Mouse (Mus musculus) thymus, postnatal 0 days (tissue): ENCODE results near the gene Lrrc45. TPM values are rescaled to one million over a fixed set of nuclear protein-coding genes. Genes with fewer than 3 reads are reported as not detected.

Experiments
- DNase-seq: peaks from one replicate; pipeline ENCODE4 v3.0.0-alpha.2; 2015; ENCODE audit warnings: low spot score
- polyA plus RNA-seq: library from polyadenylated mRNA; unstranded; fragments of >200 nt; fragmentation: Nextera tagmentation; extraction: Ambion mirVana; gene quantifications from 2 replicates; pipeline ENCODE4 v1.2.1, GENCODE M21; 2015

Gene Lrrc45
- polyA plus RNA-seq, 1 experiment from 2014 or later: 32.6 TPM

DNA sequence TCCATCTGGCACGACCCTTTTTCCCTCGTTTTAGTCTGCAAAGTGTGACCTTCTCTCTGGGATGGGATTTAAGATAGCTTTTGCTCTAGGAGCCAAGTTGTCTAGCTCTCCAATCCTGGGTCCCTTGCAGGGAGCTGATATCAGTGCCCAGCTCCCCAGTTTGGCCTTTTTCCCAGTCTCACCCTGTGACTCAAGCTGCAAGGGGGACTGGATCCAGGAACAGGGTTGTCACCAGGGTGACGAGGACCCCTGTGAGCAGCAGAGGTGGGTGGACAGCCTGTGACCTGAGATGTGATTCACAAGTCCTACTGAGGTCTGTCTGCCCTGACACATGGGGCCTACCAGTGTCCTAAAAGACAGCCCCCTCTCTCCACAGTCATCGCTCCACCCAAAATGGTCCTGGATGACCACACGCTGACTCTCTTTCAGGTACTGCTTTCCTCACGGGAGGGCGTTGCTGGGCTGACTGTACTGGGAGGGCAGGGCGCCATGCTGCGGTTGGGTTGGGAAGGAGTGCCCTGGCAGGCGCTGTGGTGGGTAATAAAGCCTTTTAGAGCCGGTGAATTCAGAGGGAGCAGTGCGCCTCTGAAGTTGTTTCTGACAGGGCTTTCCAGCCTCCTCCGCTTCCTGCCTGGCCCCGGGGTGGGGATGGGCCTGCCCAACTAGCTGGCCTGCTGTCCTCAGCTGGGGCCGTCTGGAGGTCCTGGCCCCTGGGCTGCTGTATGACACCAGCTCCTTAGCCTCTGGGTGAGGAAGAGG, 9.8 kb upstream of the Lrrc45 start:
- DNase-seq: no peak

GRCm38 (mm10) chr11:120704486-120705325, 9.0 kb upstream of the Lrrc45 start:
- DNase-seq: no peak

DNA sequence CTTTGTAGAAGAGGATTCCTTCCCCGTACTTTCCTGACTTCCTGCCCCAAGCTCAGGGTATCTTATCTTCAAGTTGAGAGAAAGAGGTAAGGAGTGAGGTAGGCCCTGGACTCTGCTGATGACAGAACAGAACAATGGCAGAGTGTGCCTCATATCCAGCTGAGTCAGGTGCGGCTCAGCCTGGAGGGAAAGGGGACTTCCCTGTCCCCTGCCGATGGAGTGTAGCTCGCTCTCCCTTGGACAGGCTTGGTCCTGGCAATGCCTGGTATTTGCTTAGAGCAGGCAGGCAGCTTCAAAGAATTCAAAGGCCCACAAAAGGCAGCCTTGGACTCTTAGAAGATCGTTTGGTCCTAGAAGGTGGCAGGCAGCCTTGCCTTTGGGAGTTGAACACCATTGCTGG, 7.6 kb upstream of the Lrrc45 start:
- no peak for DNase-seq

GRCm38 (mm10) chr11:120707225-120707624, 6.5 kb upstream of the Lrrc45 start:
- DNase-seq: no peak

- no peak for DNase-seq
These were observed 5.8 kb upstream of the Lrrc45 start for GRCm38 (mm10) chr11:120707969-120708368.

DNA sequence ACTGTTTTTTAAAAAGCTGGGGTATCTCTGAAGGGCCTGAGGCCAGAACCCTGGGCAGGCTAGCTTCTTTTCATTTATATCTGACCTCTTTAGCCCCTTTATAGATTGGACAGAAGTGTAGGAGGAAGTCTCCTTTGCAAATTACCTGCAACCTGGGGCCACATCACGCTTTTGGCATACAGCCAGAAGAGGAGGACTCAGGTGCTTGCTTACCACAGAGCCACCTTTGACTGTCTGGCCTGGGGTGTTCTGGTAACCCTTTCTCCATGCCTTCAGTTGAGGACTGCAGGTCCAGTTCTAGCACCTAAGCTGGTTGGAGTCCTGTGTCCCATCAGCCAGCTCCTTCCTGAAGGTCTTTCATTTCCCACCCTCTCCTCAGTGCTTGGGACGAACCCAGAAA, 4.2 kb upstream of the Lrrc45 start:
- no peak for DNase-seq

- DNase-seq: no peak
These were observed 3.1 kb upstream of the Lrrc45 start for GRCm38 (mm10) chr11:120710672-120711071.

GRCm38 (mm10) chr11:120711980-120712604, 1.6 kb upstream of the Lrrc45 start:
- DNase-seq: no peak

DNA sequence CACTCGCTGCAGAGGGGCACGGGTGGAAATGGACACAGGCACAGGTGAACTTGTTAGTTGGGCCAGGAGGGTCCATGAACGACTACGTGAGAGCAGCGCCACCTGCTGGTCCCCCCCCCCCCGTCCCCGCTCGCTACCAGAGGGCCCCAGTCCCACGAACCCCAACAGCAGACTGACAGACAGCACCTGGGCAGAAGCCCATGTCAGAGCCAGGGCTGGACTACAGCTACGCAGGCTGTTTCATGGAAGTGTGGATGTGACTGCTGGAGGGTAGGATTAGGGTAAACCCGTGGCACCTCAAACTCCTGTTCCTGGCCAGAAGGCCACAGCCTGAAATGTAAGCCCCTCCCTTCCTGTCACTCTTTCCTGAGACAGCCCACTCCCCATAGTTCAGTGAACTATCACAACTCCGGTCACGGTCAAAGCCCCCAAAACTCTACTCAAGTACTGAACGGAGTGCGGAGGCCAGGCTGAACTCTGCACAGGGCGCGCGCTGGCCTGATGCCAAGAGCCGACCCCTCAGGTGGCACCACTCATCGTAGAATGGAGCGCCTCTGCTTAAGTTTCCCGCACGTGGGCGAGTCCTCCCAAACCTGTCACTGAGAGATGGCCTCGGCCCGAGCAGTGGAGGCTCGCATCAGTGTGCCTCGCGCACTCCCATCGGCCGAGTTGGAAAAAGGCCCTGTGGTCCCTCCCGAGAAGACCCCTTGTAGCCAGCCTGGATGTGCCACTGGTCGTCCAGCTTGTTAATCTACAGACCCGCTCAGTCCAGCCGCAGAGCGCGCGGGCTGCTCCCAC, 755 bp upstream of the Lrrc45 start:
- DNase-seq: peak; percentile 81

- DNase-seq: no peak
These were observed 821 bp downstream of the Lrrc45 start for GRCm38 (mm10) chr11:120714546-120714945.

DNA sequence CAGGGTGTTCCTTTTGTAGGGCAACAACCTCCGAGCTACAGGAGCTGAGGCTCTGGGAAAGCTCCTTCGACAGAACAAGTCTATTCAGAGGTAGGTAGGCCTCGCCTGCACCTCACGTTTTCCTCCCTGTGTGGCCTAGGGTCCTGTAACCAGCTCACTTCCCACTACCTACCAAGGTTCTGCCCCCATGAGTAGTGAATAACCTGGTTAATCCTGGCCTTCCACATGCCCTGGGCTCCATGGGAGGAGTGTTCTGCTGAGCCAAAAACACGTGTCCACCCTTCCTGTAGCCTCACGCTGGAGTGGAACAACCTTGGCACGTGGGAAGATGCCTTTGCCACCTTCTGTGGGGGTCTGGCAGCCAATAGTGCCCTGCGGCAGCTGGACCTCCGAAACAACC, 1.4 kb downstream of the Lrrc45 start:
- DNase-seq: no peak

- DNase-seq: no peak
These were observed 5.5 kb downstream of the Lrrc45 start for GRCm38 (mm10) chr11:120719242-120719641.

- DNase-seq: no peak
These were observed 6.2 kb downstream of the Lrrc45 start for GRCm38 (mm10) chr11:120719841-120720376.

DNA sequence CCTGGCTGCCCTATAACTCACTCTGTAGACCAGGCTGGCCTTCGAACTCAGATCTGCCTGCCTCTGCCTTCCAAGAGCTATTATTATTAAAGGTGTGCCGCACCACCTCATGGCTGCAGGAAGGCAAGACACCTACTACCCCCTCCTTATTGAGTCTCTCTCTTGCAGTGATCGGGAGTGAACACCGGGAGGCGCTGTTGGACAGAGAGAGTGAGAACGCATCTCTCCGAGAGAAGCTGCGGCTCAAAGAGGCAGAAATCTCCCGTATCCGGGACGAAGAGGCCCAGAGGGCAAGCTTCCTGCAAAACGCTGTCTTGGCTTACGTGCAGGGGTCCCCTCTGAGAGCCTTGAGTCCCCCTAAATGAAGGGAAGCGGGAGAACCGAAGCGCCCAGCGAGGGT, 6.7 kb downstream of the Lrrc45 start:
- peak; percentile 93 for DNase-seq

DNA sequence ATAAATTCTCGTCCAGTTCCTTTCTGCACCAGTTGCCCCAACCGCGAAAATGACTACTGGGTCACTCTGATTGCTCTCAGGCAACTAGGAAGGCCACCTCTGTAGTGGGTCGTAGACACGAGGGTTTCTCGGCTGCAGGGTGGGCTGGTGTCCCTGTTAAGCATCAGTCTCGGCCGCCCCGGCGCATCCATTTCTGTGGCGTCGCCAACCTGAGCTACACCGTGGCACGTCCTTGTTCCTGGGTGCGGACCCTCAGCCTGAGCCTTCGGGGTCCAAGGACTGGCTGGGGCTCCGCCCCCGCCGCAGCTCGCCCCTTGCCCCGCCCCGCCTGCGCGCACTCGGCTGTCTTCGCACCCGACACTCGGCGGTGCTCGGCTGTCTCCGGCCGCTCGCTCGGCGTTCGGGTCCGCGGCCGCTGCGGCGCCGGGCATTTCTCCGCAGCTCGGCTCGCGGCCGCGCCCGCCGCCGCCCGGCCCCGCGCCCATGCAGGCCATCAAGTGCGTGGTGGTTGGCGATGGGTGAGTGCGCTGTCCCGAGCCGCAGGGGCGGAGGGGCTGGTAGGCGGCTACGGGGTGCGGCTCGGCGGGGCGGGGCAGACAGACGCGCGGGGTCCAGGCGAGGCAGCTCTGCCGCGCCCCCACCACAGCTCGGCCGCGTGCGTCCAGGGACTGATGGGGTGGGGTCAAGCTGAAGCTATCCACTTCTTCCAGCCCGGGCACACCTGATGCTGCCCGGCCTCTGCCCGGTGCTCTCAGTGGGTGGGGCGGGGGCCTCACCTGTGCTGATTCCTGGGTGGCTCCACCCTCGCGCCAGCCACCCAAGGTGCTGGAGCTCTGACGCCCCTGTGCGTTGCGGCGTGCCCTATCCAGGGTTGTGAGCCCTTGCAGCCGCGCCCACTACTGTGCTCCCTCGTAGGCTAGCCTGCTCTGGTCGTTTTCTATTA, 7.7 kb downstream of the Lrrc45 start, which contains the start of gene Rac3:
Gene Rac3, plus strand, starts transcription at position 347 of the 943 bp plus-strand sequence.
- DNase-seq: peak; percentile 41

- DNase-seq: no peak
These were observed 8.4 kb downstream of the Lrrc45 start for GRCm38 (mm10) chr11:120722067-120722630.

GRCm38 (mm10) chr11:120722761-120723382, 9.1 kb downstream of the Lrrc45 start:
- no peak for DNase-seq

DNA sequence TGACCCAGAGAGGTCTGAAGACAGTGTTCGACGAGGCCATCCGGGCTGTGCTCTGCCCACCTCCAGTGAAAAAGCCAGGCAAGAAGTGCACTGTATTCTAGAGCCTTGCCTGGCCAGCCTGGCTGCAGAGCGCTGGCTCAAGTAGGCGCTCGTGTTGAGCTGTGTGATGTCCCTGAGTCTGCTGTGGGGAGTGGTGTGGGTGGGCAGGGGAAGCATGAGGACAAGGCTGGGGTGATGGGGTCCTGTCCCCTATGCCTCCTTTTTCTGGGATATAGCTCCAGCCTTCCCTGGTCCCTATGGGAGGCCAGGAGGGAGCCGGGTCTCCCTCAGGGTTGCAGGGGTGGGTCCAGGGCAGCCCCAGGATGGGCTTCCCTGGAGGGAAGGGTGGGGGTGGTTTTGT, 9.8 kb downstream of the Lrrc45 start:
- DNase-seq: no peak
